ENCODE assay signal across 22 mouse cellular contexts in genomic region chr17:26681276-26681675, GRCm38 (mm10). TPM values are rescaled to one million over a fixed set of nuclear protein-coding genes. Genes with fewer than 3 reads are reported as not detected.
DNase-seq lines count a peak whose midpoint lies in the region; ATAC-seq and TF ChIP-seq lines count a peak whose summit lies in the region.
"Had no signal": no experiment of that assay in that cellular context is flagged by ENCODE, and none has a peak within 500 bp of the region (broad histone marks: within the 10 kb centered on the region; RNA-seq: fewer than 3 reads in every experiment).

No protein-coding gene starts in this region.

- peaks cover 4% of the 10 kb centered on the region for H3K4me1 ChIP-seq in hindbrain, postnatal 0 days (ENCODE audit: insufficient read depth, low read length)
- H3K4me1 ChIP-seq in hindbrain, embryonic 11.5 days (replicated peaks; ENCODE audit: control insufficient read depth, insufficient read depth, low read length): no peaks in the 10 kb centered on the region
- H3K4me1 ChIP-seq in liver, postnatal 0 days (ENCODE audit: insufficient read depth): peaks cover 23% of the 10 kb centered on the region
- H3K4me1 ChIP-seq in liver, embryonic 12.5 days: peaks cover 35% of the 10 kb centered on the region
- peaks cover 34% of the 10 kb centered on the region for H3K4me1 ChIP-seq in E14TG2a.4 (replicated peaks; ENCODE audit: low read depth, low read length)
- 0 out of 2 replicates have a peak, but pooled peaks cover 2% of the 10 kb centered on the region for H3K4me1 ChIP-seq in stomach, postnatal 0 days (replicated peaks; ENCODE audit: control insufficient read depth, insufficient read depth)

- no peak overlapping the region for H3K9ac ChIP-seq in hindbrain, postnatal 0 days (replicated peaks; ENCODE audit: low read length)
- no peak overlapping the region for H3K9ac ChIP-seq in hindbrain, embryonic 11.5 days (ENCODE audit: low read depth, low read length)
- no peak overlapping the region for H3K9ac ChIP-seq in liver, postnatal 0 days (replicated peaks)
- no peak overlapping the region for H3K9ac ChIP-seq in liver, embryonic 12.5 days
- H3K9ac ChIP-seq in stomach, postnatal 0 days (ENCODE audit: low read length): no peak overlapping the region
- H3K9ac ChIP-seq: embryonic facial prominence, embryonic 12.5 days; forebrain, embryonic 13.5 days; liver, embryonic 15.5 days; midbrain, embryonic 13.5 days had no signal

- H3K27me3 ChIP-seq in hindbrain, postnatal 0 days (ENCODE audit: insufficient read depth, low read length): no peaks in the 10 kb centered on the region
- no peaks in the 10 kb centered on the region for H3K27me3 ChIP-seq in hindbrain, embryonic 11.5 days (ENCODE audit: control insufficient read depth, insufficient read depth, low read length)
- H3K27me3 ChIP-seq in liver, postnatal 0 days (ENCODE audit: insufficient read depth, low read length): no peaks in the 10 kb centered on the region
- no peaks in the 10 kb centered on the region for H3K27me3 ChIP-seq in liver, embryonic 12.5 days (replicated peaks)
- H3K27me3 ChIP-seq in E14TG2a.4 (ENCODE audit: insufficient read depth, low read length): no peaks in the 10 kb centered on the region
- H3K27me3 ChIP-seq in stomach, postnatal 0 days (ENCODE audit: control insufficient read depth, insufficient read depth, low read length): no peaks in the 10 kb centered on the region
- H3K27me3 ChIP-seq: embryonic facial prominence, embryonic 12.5 days; forebrain, embryonic 13.5 days; liver, embryonic 15.5 days; midbrain, embryonic 13.5 days; Patski had no signal

- no peak overlapping the region for H3K4me3 ChIP-seq in hindbrain, postnatal 0 days (ENCODE audit: low read length)
- H3K4me3 ChIP-seq in hindbrain, embryonic 11.5 days (ENCODE audit: low read depth, low read length): no peak overlapping the region
- no peak overlapping the region for H3K4me3 ChIP-seq in liver, postnatal 0 days (ENCODE audit: low read depth, low read length)
- no peak overlapping the region for H3K4me3 ChIP-seq in liver, embryonic 12.5 days
- no peak overlapping the region for H3K4me3 ChIP-seq in E14TG2a.4 (replicated peaks; ENCODE audit: low read length)
- no peak overlapping the region for H3K4me3 ChIP-seq in stomach, postnatal 0 days (ENCODE audit: low read depth, low read length)
- H3K4me3 ChIP-seq: embryonic facial prominence, embryonic 12.5 days; erythroblast, embryonic 14.5 days; forebrain, embryonic 13.5 days; hindbrain, embryonic 10.5 days; limb, embryonic 10.5 days; liver, embryonic 15.5 days; midbrain, embryonic 13.5 days; myocyte had no signal

- WGBS in hindbrain, postnatal 0 days: 94% methylated on average over 6 of the region's 6 CpGs
- WGBS in hindbrain, embryonic 11.5 days: 91% methylated on average over 6 of the region's 6 CpGs
- WGBS in liver, postnatal 0 days (ENCODE audit: insufficient replicate concordance): 90% methylated on average over 6 of the region's 6 CpGs
- WGBS in liver, embryonic 12.5 days (ENCODE audit: insufficient replicate concordance): 83% methylated on average over 6 of the region's 6 CpGs
- 89% methylated on average over 6 of the region's 6 CpGs for WGBS in stomach, postnatal 0 days

- no peak for ATAC-seq in hindbrain, postnatal 0 days
- no peak for ATAC-seq in hindbrain, embryonic 11.5 days (ENCODE audit: low FRiP score)
- no peak for ATAC-seq in liver, postnatal 0 days
- ATAC-seq in liver, embryonic 12.5 days: no peak
- ATAC-seq in stomach, postnatal 0 days (ENCODE audit: low FRiP score, low TSS enrichment): no peak
- ATAC-seq: forebrain, embryonic 13.5 days; midbrain, embryonic 13.5 days; Patski had no signal

- DNase-seq in hindbrain, postnatal 0 days (ENCODE audit: low spot score): no peak
- DNase-seq in hindbrain, embryonic 11.5 days (ENCODE audit: low spot score): no peak
- DNase-seq in liver, postnatal 0 days: no peak
- no peak for DNase-seq in stomach, postnatal 0 days (ENCODE audit: low spot score)
- no peak for DNase-seq in testis, postnatal 14 days (ENCODE audit: low spot score)
- DNase-seq: adrenal gland, postnatal 14 days; cerebellum, adult 11 months; cerebellum, postnatal 10 days; gastrocnemius, postnatal 36 days; layer of hippocampus, postnatal 36 days; lung, postnatal 10 days had no signal

- no peaks in the 10 kb centered on the region for H3K9me3 ChIP-seq in hindbrain, postnatal 0 days (ENCODE audit: low read length)
- no peaks in the 10 kb centered on the region for H3K9me3 ChIP-seq in hindbrain, embryonic 11.5 days (ENCODE audit: control insufficient read depth, low read length)
- no peaks in the 10 kb centered on the region for H3K9me3 ChIP-seq in liver, postnatal 0 days (ENCODE audit: low read length)
- no peaks in the 10 kb centered on the region for H3K9me3 ChIP-seq in liver, embryonic 12.5 days (replicated peaks)
- H3K9me3 ChIP-seq in E14TG2a.4 (ENCODE audit: low read length): no peaks in the 10 kb centered on the region
- no peaks in the 10 kb centered on the region for H3K9me3 ChIP-seq in stomach, postnatal 0 days (ENCODE audit: control insufficient read depth, low read length)
- H3K9me3 ChIP-seq: embryonic facial prominence, embryonic 12.5 days; forebrain, embryonic 13.5 days; hindbrain, embryonic 10.5 days; limb, embryonic 10.5 days; liver, embryonic 15.5 days; midbrain, embryonic 13.5 days had no signal

- H3K27ac ChIP-seq in hindbrain, postnatal 0 days: no peak overlapping the region
- H3K27ac ChIP-seq in hindbrain, embryonic 11.5 days (ENCODE audit: low read depth, low read length): no peak overlapping the region
- H3K27ac ChIP-seq in liver, postnatal 0 days (ENCODE audit: low read depth): no peak overlapping the region
- no peak overlapping the region for H3K27ac ChIP-seq in liver, embryonic 12.5 days
- no peak overlapping the region for H3K27ac ChIP-seq in stomach, postnatal 0 days (replicated peaks)
- H3K27ac ChIP-seq: embryonic facial prominence, embryonic 12.5 days; forebrain, embryonic 13.5 days; hindbrain, embryonic 10.5 days; limb, embryonic 10.5 days; liver, embryonic 15.5 days; midbrain, embryonic 13.5 days had no signal

- H3K4me2 ChIP-seq in hindbrain, postnatal 0 days (ENCODE audit: low read depth, low read length): no peak overlapping the region
- H3K4me2 ChIP-seq in hindbrain, embryonic 11.5 days (replicated peaks; ENCODE audit: low read depth, low read length): no peak overlapping the region
- no peak overlapping the region for H3K4me2 ChIP-seq in liver, postnatal 0 days (ENCODE audit: low read depth, low read length)
- no peak overlapping the region for H3K4me2 ChIP-seq in liver, embryonic 12.5 days
- no peak overlapping the region for H3K4me2 ChIP-seq in stomach, postnatal 0 days (replicated peaks; ENCODE audit: low read depth)
- H3K4me2 ChIP-seq: embryonic facial prominence, embryonic 12.5 days; forebrain, embryonic 13.5 days; liver, embryonic 15.5 days; midbrain, embryonic 13.5 days had no signal

- TF ChIP-seq EP300 in liver, postnatal 0 days (IDR thresholded peaks at IDR 0.05; ENCODE audit: low read depth): no peak
- no peak for TF ChIP-seq EP300 in stomach, postnatal 0 days (optimal IDR thresholded peaks at IDR 0.05)

- H3K36me3 ChIP-seq in hindbrain, postnatal 0 days (ENCODE audit: insufficient read depth, low read length): no peaks in the 10 kb centered on the region
- H3K36me3 ChIP-seq in hindbrain, embryonic 11.5 days (ENCODE audit: control insufficient read depth, insufficient read depth, low read length): no peaks in the 10 kb centered on the region
- peaks cover 20% of the 10 kb centered on the region for H3K36me3 ChIP-seq in liver, postnatal 0 days (replicated peaks; ENCODE audit: insufficient read depth, low read length)
- peaks cover 67% of the 10 kb centered on the region for H3K36me3 ChIP-seq in liver, embryonic 12.5 days
- H3K36me3 ChIP-seq in E14TG2a.4 (ENCODE audit: insufficient read depth, low read length): peaks cover 38% of the 10 kb centered on the region
- H3K36me3 ChIP-seq in stomach, postnatal 0 days (ENCODE audit: control insufficient read depth, insufficient read depth, low read length): peaks cover 2% of the 10 kb centered on the region; the same call in 1 of the 2 replicates

- 0 out of 2 replicates have a peak, but pooled peaks have one; percentile 29 for TF ChIP-seq CTCF in hindbrain, postnatal 0 days (IDR thresholded peaks at IDR 0.05; ENCODE audit: low read depth)
- TF ChIP-seq CTCF in liver, postnatal 0 days (IDR thresholded peaks at IDR 0.05; ENCODE audit: low read depth): peak; percentile 40
- peak; percentile 37 for TF ChIP-seq CTCF in E14TG2a.4 (conservative IDR thresholded peaks at IDR 0.05; ENCODE audit: low read length)
- peak; percentile 26; the same call in 1 of the 2 replicates for TF ChIP-seq CTCF in stomach, postnatal 0 days (IDR thresholded peaks at IDR 0.05; ENCODE audit: low read depth)

RNA-seq across cellular contexts. Expression of gene Atp6v0e, which starts 18.2 kb away (rescaled TPM):
- 98.2 and 124 TPM in 2 replicates for total RNA-seq in hindbrain, postnatal 0 days (2014; rRNA removed)
- polyA plus RNA-seq in hindbrain, postnatal 0 days (2015; fragmentation: Nextera tagmentation; extraction: Ambion mirVana): 121 and 133 TPM in 2 replicates
- polyA plus RNA-seq in hindbrain, embryonic 11.5 days (2014; fragmentation: Nextera tagmentation; extraction: Ambion mirVana): 123 and 126 TPM in 2 replicates
- polyA plus RNA-seq in liver, postnatal 0 days (2015; fragmentation: Nextera tagmentation; extraction: Ambion mirVana): 122 and 126 TPM in 2 replicates
- 177 and 179 TPM in 2 replicates for polyA plus RNA-seq in liver, embryonic 12.5 days (2016; fragmentation: Nextera tagmentation; extraction: Ambion mirVana)
- 334 and 340 TPM in 2 replicates for polyA plus RNA-seq in stomach, postnatal 0 days (2015; fragmentation: Nextera tagmentation; extraction: Ambion mirVana)

RNA-seq across cellular contexts. Expression of gene Crebrf, which starts 34.2 kb away (rescaled TPM):
- 17.7 and 23.5 TPM in 2 replicates for total RNA-seq in hindbrain, postnatal 0 days (2014; rRNA removed)
- polyA plus RNA-seq in hindbrain, postnatal 0 days (2015; fragmentation: Nextera tagmentation; extraction: Ambion mirVana): 11.7 and 13.4 TPM in 2 replicates
- polyA plus RNA-seq in hindbrain, embryonic 11.5 days (2014; fragmentation: Nextera tagmentation; extraction: Ambion mirVana): 4.1 and 10.2 TPM in 2 replicates
- 5.8 and 7.5 TPM in 2 replicates for polyA plus RNA-seq in liver, postnatal 0 days (2015; fragmentation: Nextera tagmentation; extraction: Ambion mirVana)
- polyA plus RNA-seq in liver, embryonic 12.5 days (2016; fragmentation: Nextera tagmentation; extraction: Ambion mirVana): 1.7 and 2.1 TPM in 2 replicates
- polyA plus RNA-seq in stomach, postnatal 0 days (2015; fragmentation: Nextera tagmentation; extraction: Ambion mirVana): 6.1 and 9.3 TPM in 2 replicates
